Mouse (Mus musculus) c-Kit-positive CD71-negative TER-119-negative erythroid progenitor cells, embryonic 14.5 days (primary cell): ENCODE data around the gene Smco4.

Experiments
- DNase-seq: peaks from one replicate; pipeline ENCODE4 v3.0.0-alpha.2; 2013; ENCODE audit warnings: low read depth

The Smco4 gene

DNA sequence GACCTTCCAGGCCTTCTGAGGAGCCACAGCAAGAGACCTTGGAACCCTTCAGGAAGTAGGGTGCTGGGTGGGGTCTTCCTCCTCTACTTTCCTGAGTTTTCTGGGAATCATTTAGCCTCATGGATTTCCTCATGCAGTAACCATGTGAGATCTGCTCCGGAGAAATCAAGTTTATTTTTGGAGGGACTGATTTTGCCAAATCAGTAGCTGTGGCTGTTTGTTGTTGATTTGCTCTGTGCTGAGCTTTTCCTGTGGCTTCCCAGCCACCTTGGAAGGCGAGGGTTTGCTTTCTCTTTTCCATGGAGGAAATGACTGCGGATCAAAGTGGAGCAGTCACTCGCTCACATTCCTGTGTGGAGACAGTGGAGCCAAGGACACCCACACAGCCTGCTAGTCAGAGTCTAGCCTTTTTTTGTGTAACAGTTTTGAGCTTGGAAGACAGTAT lies 14.2 kb downstream of the Smco4 start:
- no peak for DNase-seq

DNA sequence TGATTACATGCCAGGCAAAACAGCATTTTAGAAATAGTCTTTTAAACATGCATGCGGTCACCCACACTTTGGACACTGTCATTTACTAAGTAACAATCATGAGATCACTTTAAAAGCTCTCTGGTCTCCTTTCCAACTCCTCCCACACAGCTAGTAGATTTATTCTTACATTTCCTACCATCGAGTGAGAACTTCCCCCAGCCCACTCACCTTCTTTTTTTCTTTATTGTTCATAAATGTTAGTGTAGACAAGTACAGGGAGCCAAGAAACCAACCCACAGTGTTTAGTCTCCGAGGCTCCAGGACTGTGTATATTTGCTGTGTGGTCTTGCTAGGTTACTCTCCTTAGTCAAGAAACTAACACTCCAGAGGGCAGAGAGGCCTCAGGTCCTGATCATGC lies 16.1 kb downstream of the Smco4 start:
- no peak for DNase-seq

DNA sequence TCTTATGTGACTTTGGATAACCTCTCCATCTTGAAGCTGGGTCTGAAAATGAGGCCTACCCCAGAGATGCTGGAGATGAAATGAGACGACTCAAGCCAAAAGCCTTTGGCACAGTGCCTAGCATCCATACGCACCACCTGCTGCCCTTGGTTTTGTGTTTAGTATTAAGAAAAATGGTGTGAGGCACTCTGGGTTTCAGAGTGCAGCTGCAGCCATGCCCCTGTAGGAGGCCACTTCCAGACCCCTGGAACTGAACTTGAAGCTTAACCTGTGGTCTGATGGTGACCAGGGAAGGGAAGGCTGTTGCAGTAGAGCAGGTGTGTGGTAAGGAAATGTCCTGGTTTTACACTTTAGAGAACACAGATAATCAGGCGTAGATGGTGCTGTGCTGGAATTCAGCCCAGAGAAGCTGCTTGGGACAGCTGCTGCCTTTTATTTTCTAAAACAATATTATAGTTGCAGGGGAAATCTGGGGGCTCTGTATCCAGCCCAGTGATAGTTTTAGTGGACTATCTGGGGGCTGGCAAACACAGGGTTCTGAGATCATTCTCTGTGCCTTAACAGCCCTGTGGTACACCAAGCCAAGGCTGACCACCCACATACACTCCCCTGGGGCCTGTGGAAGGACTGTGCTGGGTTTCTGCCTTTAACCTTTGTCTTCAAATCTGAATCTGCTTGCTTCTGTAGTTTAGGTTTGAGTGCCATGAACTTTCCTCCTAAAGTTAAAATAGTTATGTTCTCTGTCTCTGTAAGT lies 17.5 kb downstream of the Smco4 start:
- DNase-seq, result no peak

DNA sequence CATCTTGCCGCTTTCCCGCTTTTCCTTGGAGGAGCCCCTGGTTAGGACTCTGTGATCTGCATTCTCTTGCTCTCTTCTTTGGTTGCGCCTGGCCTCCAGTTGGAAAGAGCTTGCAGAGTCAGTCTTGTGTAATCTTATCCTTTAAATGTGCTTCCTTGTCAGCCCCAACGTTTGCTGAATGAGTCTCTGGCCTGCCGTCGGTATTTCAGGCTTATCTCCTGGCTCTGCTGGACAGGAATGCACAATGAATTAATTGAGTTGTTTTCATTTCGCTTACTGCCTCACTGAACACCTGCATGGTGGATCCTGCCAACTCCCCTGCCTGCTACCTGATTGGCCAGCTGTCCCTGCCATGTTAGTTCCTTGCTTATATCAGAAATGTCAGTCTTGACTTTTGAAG lies 19.7 kb downstream of the Smco4 start:
- DNase-seq, result no peak

DNA sequence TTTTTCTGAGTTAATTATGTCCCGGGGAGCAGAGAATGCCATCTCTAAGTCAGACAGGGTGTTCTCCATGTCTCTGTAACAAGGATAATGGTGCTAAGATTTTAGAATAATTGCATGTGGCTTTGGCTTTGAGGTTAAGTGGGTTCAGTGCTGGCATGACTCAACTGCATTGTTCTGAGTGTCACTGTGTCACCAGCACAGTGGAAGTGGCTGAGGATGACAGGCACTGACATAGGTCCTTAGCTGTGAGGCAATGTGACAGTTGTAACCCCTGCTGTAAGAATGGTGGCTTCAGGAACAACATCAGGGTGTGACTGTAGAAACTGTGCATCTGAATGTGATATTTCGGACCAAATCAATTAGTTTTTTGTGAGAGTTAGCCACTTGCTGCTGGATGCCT lies 22.8 kb downstream of the Smco4 start:
- DNase-seq, result no peak

DNA sequence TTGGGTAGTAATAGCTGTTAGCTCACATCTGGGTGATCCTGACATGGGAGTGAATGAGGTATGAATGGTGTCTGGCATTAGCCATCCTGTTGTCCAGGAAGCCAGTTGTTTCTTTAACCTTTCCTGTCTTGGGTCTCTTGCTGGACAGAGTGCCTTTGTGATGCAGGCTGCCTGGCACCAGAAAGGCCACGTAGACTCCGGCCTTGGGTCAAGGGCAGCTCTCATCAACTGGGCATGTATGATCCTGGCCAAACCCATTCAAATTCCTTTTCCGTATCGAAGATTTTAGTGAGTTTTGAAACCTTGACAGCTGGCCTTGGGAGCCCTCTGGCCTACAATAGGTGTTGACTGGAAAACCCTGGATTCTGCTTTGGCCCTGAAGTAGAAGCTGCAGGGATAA lies 24.7 kb downstream of the Smco4 start:
- no peak for DNase-seq

DNA sequence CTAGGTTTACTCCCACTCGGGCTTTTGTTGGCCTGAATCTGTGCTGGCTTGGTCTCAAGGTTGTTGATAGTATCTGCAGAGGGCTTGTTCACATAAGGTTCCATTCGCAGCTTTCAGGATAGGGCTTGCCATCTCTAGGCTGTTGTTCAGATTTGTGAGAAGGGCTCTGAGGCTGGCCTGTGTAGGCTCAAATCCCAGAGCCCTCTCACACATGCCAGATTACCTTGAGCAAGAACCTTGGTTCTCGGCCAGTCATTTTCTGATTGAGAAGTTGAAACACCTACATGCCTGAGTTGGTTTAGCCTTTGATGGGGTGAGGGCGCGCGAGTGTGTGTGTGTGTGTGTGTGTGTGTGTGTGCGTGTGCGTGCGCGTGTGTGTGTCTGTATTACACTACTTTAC lies 29.1 kb downstream of the Smco4 start:
- no peak for DNase-seq

DNA sequence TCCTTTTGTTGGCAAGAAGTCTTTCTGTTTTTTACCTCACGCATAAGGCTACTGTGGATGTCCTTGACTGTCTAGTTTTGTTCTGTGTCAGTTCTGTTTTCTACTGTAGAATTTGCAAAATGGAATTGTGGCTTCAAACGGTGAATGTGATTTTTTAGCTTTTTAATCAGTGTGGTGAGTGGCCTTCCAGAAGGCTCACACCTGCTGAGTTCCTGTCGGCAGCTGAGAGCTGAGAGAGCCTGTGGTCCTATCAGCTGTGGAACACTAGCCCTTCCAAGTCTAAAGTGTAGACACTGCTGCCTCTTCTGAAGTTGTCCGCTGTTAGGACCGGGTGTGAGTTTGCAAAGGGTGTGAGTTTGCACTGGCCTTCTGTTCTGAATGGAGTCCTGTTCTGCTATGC lies 29.7 kb downstream of the Smco4 start:
- no peak for DNase-seq

DNA sequence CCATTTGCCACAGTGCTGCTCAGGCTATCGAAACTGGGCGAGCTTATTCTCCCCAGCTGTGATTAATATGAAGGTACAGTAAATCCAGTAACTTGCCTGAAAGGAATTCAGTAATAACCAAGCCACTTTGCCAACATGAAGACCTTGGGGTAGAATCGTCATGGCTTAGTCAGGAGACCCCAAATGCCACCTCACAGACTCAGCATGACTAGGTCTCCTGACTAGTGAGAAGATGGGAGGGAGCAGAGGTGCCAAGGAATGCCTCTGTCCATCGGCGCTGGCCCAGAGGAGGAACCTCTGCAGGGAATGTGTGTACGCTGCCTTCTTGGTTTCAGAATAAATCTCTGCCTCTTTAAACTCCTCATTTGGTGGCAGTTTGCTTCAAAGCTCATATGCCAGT lies 30.4 kb downstream of the Smco4 start:
- no peak for DNase-seq

DNA sequence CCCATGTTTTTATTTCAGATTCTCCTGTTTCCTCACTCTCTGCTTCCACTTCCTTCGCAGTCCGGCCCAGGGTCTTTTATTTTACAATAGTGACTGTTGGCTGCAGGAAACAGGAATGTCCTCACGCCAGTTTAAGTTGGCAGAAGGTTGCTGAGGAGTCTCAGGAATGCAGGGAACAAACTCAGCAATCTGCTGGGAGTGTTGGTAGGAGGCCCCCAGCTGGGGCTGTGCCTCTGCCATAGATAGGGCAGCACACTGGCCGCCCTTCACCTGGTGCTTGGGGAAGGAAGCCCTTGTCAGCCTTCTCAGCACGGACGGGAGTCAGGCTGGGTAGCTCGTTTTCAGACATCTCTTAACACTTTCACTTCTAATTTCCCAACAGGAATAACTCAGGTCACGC lies 32.0 kb downstream of the Smco4 start:
- DNase-seq, result no peak

DNA sequence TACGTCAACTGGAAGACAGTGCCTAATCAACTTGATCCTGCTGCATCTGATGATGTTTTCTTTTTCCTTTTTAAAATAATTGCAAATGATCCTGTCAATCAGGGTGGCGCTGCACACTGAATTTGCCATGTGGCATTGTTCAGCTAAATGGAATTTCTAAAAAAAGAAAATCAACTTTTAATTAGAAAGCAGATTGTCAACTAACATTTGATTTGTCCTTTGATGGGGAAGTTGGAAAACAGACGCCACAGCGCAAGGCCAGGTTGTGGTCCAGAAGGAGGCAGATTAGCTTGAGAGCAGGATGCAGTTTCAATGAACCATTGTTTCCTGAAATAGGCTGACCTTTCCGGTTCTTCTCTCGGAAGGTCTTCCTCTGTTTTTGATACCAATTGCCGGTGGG lies 33.3 kb downstream of the Smco4 start:
- no peak for DNase-seq

DNA sequence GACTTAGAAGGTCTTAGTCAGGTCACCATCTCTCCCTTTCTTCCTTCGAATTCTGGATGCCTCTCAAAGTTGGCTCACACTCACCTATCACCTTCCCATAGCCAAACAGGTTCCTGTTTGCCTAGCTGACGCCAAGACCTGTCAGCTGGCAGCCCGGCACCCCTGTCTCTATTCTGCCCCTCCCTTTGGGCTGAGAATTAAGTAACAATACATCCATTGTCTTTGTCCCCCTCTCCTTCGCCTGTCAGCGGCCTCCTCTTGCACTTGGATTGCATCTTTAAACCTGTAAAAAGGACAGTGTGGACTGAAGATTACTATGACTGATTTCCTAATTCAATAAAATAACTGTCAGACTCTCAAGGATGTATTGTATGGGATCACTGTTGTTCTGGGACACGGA lies 34.6 kb downstream of the Smco4 start:
- DNase-seq, result no peak

DNA sequence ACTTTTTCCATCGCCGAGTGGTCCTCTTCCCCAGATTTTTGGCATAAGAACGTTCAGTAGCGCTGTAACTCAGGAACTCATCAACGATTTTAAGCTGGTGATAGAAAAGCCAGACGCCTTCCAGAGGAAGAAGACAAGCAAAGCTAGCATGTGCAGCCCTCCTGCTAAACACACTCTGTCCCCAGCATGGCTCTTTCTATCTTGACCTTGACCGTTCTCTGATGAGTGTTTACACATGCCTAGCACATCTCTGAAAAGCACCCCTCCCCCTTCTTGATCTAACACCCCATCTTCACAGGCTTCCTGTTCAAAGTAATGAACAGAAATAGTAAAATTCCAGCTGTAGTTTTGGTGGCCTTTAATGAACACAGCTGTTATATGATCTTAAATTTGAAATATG lies 35.1 kb downstream of the Smco4 start:
- no peak for DNase-seq

DNA sequence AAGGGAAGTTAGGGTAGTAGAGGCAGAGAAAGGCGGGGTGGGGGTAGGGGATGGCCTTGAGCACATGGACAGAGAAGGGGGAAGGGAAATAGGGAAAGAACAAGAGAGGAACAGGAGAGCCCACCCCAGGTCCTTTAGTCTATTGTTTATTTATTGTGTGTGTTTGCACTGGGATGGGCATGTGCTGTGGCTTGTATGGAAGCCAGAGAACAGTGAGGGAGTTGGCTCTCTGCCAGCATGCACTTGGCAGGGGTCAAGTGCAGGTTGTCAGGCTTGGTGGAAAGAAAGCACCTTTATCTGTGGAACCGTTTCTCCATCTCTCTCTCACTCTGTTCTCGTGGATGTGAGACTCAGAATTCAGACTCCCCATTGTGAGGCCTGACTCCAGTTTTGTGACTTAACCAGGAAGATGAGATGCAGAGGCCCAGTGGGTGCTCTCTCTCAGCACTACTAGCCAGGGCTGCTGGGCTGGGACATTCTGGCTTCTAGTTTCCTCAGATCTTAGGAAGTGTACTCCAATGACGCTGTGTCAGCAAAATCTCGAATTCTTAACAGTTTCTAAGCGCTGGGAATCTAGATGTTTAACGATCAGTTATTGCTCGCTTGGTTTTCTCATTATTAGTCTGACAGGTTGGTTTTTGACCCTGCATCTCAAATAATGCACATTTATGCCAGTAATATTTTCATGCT lies 36.2 kb downstream of the Smco4 start:
- DNase-seq, result no peak

DNA sequence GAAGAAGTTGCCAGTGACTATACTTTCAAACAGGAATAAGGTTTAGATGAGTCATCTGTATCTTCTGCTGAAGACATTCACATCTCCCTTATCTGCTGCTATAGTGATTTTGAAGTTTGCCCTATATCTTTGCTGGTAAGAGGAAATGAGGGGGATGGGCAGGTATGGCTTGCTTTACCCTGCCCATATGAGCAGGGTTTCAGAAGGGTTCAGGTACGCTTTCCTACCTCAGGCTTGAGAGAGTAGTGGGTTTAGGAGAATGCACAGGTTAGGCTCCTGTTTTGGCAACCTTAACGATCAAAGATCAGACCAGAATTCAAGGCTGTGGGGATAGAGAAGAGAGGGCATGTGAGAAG lies 36.7 kb downstream of the Smco4 start:
- no peak for DNase-seq

DNA sequence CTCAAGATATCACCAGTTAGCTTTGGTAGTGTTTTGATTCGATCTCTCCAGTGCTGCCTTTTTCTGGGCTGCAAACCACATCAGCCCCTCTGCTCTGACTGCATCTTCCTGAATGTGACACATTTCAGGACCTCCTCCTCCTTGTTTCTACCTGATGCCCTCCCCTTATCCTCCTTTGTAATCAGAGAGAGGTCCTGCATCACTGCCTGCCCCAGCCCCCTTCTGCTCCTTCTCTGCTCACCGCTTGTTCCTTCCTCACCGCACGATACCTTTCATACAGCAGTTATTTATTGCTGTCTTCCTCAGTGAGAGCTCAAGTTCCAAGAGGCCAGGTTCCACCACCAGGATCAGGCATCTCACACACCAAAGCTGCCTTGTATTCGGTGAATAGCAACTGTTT lies 38.0 kb downstream of the Smco4 start:
- no peak for DNase-seq

DNA sequence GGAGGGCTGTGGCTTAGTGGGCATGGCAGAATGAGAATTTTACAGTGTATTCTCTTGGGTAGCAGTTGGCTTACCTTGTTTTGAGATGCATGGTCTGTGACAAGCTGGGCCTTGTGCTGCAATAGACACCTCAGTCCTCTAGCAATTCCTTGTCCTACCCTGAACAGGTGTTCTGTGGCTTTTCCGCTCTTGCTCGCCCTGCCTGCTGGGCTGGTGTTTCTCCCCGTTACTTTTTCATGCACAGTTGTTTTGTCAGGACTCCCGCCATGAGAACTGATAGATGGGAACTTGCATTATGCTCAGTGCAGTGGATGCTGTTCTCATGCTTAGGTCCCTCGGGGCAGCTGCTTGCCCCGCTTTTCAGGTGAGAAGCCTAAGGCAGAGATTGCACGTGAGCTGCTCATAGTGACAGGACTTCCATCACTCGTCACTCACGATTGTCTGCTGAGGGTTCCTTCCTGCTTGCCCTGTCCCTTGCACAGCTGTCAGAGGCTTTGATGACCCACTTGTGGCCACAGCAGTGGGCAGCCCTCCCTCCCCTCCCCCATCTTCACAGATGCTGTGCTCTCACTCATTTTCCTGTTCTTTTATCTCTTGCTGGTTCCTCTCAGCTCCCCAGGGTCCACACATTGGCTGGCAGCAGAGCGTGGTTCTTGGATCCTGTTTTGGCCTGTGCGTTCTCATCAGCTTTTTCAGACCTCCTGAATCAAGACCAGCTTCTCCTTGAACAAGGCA lies 40.3 kb downstream of the Smco4 start:
- DNase-seq, result peak; percentile 8

DNA sequence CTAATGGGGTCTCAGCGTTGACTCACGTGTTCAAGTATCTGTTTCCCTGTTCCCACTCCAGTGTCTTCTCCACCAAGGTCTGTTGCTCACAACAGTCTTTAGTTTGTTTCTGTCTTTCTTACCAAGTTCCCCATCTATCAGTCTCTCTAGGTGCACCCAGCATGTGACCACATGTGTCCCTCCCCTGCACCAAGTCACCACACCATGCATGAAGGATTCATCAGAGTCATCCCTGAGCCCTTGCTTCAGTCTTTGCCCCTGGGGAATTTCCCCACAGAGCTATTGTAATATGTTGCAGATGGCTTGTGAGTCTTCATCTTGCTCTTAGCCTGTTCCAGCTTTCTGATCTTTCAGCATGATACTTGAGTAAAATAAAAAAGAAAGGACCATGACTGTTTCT lies 40.9 kb downstream of the Smco4 start:
- no peak for DNase-seq

DNA sequence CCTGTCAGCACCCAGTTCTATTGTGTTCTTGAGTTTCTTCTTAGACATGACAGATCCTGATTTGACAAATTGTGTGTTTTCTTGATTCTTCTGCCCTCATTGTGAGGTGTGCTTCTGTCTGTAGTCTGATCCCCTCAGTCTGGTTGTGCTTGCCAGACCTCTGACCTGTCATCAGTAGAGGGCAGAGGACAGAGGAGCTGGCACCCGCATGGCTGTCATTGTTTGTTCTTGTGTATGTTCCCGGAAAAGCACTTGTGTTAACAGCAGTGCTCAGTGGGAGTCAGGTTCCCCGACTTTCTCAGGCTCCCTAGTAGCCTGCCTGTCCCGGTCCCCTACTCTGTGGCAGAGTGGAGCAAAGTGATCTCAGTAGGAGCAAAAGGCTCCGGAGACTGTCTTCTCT lies 42.2 kb downstream of the Smco4 start:
- no peak for DNase-seq

DNA sequence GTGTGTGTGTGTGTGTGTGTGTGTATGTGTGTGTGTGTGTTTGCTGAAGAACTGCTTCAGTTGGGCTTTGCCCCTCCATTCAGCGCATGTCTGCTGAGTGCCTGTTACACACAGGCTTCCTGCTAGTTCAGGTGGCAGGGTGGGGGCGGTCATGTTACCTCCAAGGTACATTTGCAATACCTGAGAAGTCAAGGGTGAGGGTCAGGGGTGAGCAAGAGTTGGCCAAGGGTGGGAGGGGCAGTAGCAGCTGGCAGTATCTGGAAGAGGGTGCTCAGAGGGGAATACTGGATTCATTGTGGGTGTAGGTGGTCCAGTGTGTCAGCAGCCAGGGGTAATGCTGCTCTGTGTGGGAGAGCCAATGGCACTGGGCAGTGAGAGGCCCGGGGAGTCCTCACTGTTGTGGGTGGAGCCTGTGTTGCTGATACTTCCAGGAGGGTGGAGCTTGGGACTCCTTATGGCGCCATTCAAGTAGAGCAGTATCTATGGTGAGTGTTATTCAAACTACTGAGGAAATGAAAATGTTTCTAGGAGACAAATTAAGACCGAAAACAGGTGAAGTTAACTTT lies 43.7 kb downstream of the Smco4 start:
- DNase-seq, result no peak

DNA sequence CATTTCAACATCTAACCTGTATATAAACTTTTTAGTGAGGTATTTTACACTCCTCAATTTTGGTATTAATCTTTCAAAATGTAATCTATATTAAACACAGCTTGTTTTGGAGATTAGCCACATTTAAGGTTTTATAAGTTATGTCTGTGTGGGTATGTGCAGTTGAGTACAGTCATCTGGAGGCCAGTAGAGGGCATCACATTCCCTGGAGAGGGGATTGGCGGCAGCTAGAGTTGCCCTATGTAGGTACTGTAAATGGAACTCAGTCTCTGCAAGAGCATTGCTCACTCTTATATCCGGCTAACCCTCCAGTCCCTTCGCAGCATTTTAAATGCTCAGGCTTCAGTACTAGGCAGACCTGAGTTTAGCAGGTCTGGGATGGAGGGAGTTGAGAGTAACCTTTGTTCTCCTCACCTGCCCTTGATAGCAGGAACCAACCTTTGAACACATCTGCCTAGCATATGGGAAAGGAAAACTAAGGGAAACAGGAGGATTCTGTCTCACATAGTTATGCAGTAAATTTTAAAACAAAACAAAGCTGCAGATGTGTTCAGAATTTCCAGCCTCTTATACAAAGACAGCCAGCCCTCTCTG lies 44.3 kb downstream of the Smco4 start:
- DNase-seq, result no peak

DNA sequence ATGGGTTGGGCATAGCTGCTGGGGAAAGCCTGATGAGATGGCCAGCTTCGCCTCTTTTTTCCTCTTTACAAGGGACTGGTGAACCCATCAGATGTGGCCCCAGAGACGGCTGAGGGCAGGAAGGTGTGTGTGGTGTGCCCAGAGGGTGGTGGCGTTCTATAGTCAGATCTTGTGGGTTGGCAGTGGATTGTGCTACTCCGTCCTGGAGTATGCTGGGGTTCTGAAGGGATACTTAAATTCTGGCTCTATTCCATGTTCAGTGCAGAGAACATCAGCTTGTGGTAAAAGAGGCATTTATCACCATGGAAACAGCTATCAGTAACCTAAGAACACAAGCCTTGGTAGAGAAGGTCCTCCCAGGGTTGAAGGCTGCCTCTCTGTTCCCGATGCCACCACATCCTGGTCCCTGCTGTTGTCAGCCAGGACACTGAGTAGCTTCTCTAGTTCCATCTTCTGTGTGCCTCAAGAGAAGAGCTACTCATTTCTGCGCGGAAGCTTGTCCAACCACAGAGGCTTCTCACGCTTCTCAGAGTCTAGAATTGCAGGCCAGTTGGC lies 45.8 kb downstream of the Smco4 start:
- no peak for DNase-seq
